Mouse (Mus musculus) layer of hippocampus, adult 9-10 months (tissue): ENCODE results near the gene Stk40.
A peak's percentile ranks its signal among the peaks of the same experiment; 100 is the strongest.
"Not testable (repeated sequence)": the region's sequence is repeated elsewhere in the genome, so short reads cannot be mapped to it uniquely, and the experiment has no call there.

Source experiments
- DNase-seq: peaks from one replicate; pipeline ENCODE4 v3.0.0; 2022; ENCODE audit warnings: low spot score

The Stk40 gene

GRCm38 (mm10) chr4:126155869-126156268 lies 52.1 kb downstream of the Stk40 start:
- no peak for DNase-seq

DNA sequence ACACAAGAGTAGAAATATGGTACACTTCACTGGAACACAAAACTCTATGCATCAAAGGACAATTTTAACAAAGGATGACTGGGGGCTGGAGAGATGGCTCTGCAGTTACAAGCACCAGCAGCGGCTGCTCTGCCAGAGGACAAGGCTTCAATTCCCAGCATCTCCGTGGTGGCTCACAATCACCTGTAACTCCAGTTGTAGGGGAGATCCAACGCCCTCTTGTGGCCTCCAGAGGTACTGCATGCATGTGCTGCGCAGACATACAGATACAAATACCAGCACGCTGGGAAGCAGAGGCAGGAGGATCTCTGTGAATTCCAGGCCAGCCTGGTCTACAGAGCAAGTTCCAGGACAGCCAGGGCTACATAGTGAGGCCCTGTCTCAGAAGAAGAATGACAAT lies 52.9 kb downstream of the Stk40 start:
- DNase-seq, result no peak

DNA sequence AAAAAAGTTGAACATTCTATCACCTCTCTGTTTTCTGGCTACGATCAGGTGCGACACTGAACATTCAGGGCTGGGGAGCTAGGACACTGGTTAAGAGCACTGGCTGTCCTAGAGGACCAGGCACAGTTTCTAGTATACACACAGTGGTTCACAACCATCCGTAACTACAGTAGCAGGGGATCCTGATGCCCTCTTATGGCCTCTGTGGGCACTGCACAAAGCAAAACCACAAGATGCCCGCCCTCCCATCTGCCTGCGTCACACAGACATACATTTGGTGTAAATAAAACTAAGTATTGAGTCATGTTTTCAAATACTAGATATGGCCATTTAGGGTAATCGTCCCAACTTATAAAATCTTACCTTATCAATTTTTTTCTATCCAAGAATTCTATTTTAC lies 53.8 kb downstream of the Stk40 start:
- DNase-seq, result no peak

GRCm38 (mm10) chr4:126159455-126159854 lies 55.7 kb downstream of the Stk40 start:
- DNase-seq, result no peak

GRCm38 (mm10) chr4:126160981-126161380 lies 57.2 kb downstream of the Stk40 start:
- DNase-seq, result no peak

DNA sequence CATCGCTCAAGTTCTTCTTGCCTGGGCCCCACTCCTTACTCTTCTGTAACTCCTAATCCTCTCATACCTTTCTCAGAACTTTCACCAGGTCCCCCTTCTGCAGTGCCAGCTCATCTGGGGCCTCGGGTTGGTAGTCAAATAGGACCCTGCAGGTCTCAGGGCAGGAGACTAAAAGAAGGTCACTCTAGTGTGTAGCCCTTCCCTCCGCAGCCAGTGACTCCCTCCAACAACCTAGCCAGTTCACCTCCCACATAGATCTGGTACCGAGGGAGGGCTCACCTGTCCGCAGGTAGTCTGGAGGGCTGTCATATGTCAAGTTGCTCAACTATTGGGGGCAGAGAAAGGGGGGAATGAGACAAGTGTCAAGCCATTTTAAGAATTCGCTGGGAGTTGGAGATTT lies 57.7 kb downstream of the Stk40 start:
- DNase-seq, result no peak

- DNase-seq, result no peak
These were observed 58.2 kb downstream of the Stk40 start for GRCm38 (mm10) chr4:126161986-126162385.

- DNase-seq, result peak; percentile 51
These were observed 58.8 kb downstream of the Stk40 start for GRCm38 (mm10) chr4:126162544-126163066.

GRCm38 (mm10) chr4:126163067-126163659 lies 59.4 kb downstream of the Stk40 start, which contains the start of gene Sh3d21:
Gene Sh3d21, minus strand, starts transcription at chr4:126163491.
- no peak for DNase-seq

DNA sequence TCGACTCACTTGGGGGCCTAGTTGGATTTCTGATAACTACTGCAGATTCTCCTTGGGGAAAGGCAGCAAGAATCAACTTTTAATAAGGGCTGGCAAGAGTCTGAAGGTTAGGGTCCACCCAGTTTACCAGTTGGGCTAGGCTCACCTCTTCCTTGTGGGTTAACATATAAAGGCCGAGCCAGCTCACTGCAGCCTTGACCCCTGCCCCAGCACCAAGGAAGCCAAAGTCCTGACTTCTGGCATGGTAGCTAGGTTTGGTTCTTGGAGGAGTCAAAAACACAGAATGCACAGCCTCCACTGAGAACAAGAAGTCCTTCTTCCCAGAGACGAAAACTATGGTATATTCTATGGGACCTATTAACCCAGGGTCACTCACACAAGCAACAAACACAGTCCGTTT lies 59.9 kb downstream of the Stk40 start:
- no peak for DNase-seq

GRCm38 (mm10) chr4:126165092-126165491 lies 61.3 kb downstream of the Stk40 start:
- DNase-seq, result not testable (repeated sequence)

DNA sequence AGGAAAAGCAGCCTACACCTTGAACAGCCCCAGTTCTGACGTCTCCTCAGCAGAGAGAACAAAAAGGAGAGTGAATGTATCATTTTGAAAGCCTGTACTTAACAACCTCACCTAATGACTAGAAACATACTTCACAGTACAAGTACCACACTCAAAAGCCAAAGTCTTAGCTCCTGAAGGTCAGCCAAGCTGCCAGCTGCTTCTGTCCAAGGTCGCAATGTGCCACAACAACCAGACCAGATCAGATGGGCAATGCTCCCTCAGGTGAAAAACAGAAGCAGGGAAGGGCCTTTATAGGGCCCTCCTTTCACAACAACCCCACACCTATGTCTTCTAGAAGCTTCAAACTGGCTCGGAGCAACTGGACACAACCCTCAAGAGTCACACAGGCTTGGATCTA lies 62.3 kb downstream of the Stk40 start:
- DNase-seq, result no peak

- no peak for DNase-seq
These were observed 65.1 kb downstream of the Stk40 start for GRCm38 (mm10) chr4:126168851-126169250.

DNA sequence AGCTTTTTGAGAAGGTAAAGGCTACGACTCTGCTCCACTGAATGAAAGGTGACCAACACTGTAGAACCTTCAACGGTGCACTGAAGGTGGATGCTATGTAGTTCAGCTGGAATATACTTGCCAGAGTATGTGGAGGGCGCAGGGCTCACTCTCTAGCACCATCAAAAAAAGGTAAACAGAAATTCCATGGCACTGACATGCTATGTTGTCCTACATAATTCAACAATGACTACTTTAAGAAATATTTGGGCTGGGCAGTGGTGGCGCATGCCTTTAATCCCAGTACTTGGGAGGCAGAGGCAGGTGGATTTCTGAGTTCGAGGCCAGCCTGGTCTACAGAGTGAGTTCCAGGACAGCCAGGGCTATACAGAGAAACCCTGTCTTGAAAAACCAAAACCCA lies 67.0 kb downstream of the Stk40 start:
- not testable (repeated sequence) for DNase-seq

GRCm38 (mm10) chr4:126173800-126174199 lies 70.0 kb downstream of the Stk40 start:
- DNase-seq, result no peak

DNA sequence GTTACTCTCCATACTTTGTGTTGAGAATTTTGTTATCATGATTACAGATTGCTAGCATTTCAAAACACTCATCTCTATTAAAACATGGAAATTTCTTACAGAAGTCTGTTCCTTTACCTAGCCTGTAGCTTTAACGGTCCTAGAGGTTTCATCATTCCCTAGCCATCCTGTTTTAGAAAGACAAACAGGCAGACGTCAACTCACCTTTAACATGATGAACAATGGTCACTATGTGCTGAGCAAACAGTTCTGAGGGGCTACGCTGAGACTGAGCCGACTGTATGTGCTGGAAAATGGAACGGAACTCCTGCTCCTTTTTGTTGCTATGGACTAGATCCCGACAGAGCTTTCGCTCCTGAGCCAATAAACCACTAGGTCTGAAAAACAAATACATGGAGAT lies 72.2 kb downstream of the Stk40 start:
- not testable (repeated sequence) for DNase-seq

- DNase-seq, result no peak
These were observed 77.6 kb downstream of the Stk40 start for GRCm38 (mm10) chr4:126181170-126181957.

GRCm38 (mm10) chr4:126183034-126183433 lies 79.3 kb downstream of the Stk40 start:
- DNase-seq, result no peak

DNA sequence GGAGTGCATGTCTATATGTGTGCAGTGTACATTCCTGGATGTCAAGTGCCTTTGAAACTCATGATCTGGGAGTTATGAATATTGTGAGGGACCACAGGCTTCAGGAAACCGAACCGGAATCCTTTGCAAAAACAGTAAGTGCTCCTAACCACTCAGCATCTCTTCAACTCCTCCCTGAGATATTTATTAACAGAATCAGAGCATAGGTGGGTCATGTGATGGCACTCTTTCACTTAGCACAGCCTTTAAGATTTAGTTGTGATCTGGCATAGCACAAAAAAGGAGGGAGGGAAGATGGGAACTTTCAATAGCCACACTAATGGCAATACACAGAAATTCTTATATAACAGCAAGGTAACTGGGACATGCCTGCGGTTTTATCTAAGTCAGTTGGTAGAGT lies 83.3 kb downstream of the Stk40 start:
- DNase-seq, result no peak
